Mouse (Mus musculus) CH12.LX (cell line): ENCODE results near the gene Fbxl14. TPM values are rescaled to one million over a fixed set of nuclear protein-coding genes. Genes with fewer than 3 reads are reported as not detected.

Experiments used
- DNase-seq: peaks from one replicate; pipeline ENCODE4 v3.0.0-alpha.2; 2013; ENCODE audit errors: extremely low read depth
- H3K27ac ChIP-seq: 2 replicates; pipeline ENCODE4 v1.5.1; 2012; ENCODE audit warnings: low read depth, mild to moderate bottlenecking, control low read depth, moderate library complexity; ENCODE audit not compliant: insufficient read depth
- H3K27me3 ChIP-seq: replicated peaks from 2 replicates; pipeline ENCODE3; 2012; ENCODE audit warnings: inconsistent platforms
- H3K36me3 ChIP-seq, 2 experiments: replicated peaks in 1 of 2; 2 replicates each; pipeline versions ENCODE3 to v1.6.1; 2012; ENCODE audit warnings: inconsistent platforms in 1 of 2, low read length in 1 of 2, mild to moderate bottlenecking in 1 of 2, mixed read lengths in 1 of 2, moderate library complexity in 1 of 2; ENCODE audit not compliant: control insufficient read depth in 1 of 2, insufficient read depth in 1 of 2
- H3K4me1 ChIP-seq, 2 experiments: 2 replicates each; pipeline ENCODE4 v1.6.1; 2012; ENCODE audit warnings: inconsistent platforms in 1 of 2, moderate library complexity in 1 of 2; ENCODE audit not compliant: insufficient read depth in 2 of 2, control insufficient read depth in 1 of 2
- H3K4me2 ChIP-seq: 2 replicates; pipeline ENCODE4 v1.6.1; 2012; ENCODE audit warnings: low read depth, mild to moderate bottlenecking, control low read depth; ENCODE audit not compliant: poor library complexity, insufficient read depth, severe bottlenecking
- H3K4me3 ChIP-seq, 3 experiments: fragments of 150-350 bp in 1 of 3; sonication (generic) in 1 of 3; replicated peaks in 1 of 3; 2 replicates each; pipeline versions ENCODE3 to v1.5.1; 2011 to 2012; ENCODE audit warnings: low read depth in 2 of 3, low read length in 2 of 3, mild to moderate bottlenecking in 2 of 3, moderate library complexity in 2 of 3, control low read depth in 1 of 3, improper control_type of control experiment in 1 of 3, inconsistent platforms in 1 of 3, mixed read lengths in 1 of 3; ENCODE audit not compliant: poor library complexity in 1 of 3
- H3K79me2 ChIP-seq: replicated peaks from 2 replicates; pipeline ENCODE4 v1.6.1; 2012; ENCODE audit warnings: mild to moderate bottlenecking, moderate library complexity; ENCODE audit not compliant: control insufficient read depth, poor library complexity, insufficient read depth, severe bottlenecking; ENCODE audit errors: extremely low read depth
- H3K9ac ChIP-seq: 2 replicates; pipeline ENCODE4 v1.6.1; 2012; ENCODE audit warnings: low read depth, mild to moderate bottlenecking, control low read depth, moderate library complexity; ENCODE audit not compliant: insufficient read depth
- H3K9me3 ChIP-seq: replicated peaks from 2 replicates; pipeline ENCODE3; 2012; ENCODE audit warnings: low read length, inconsistent platforms, mixed read lengths
- BHLHE40 ChIP-seq: IDR thresholded peaks from 2 replicates; pipeline ENCODE4 v1.6.1; 2011; ENCODE audit warnings: mild to moderate bottlenecking, low read depth, low read length, improper control_type of control experiment
- CHD1 ChIP-seq: IDR thresholded peaks from 2 replicates; pipeline ENCODE4 v1.6.1; 2012; ENCODE audit warnings: low read depth, low read length, improper control_type of control experiment, inconsistent platforms
- CTCF ChIP-seq, 2 experiments: IDR thresholded peaks in 1 of 2; conservative IDR thresholded peaks in 1 of 2; 2 replicates each; pipeline ENCODE4 v1.5.1; 2011 to 2012; ENCODE audit warnings: low read depth in 2 of 2, low read length in 2 of 2, improper control_type of control experiment in 1 of 2, inconsistent platforms in 1 of 2, mild to moderate bottlenecking in 1 of 2, moderate library complexity in 1 of 2
- GABPA ChIP-seq: IDR thresholded peaks from 2 replicates; pipeline ENCODE4 v1.6.1; 2012; ENCODE audit warnings: low read depth, low read length, improper control_type of control experiment, inconsistent platforms; ENCODE audit not compliant: insufficient replicate concordance
- HCFC1 ChIP-seq: IDR thresholded peaks from 2 replicates; pipeline ENCODE4 v1.6.1; 2012; ENCODE audit warnings: low read depth, mild to moderate bottlenecking, inconsistent platforms, low read length, improper control_type of control experiment
- JUND ChIP-seq: conservative IDR thresholded peaks from 2 replicates; pipeline ENCODE4 v1.6.1; 2011; ENCODE audit warnings: low read depth, low read length, improper control_type of control experiment
- KAT2A ChIP-seq: IDR thresholded peaks from 2 replicates; pipeline ENCODE4 v1.6.1; 2012; ENCODE audit warnings: low read length, improper control_type of control experiment, inconsistent platforms; ENCODE audit not compliant: insufficient replicate concordance
- MAX ChIP-seq: IDR thresholded peaks from 2 replicates; pipeline ENCODE4 v1.6.1; 2011; ENCODE audit warnings: low read length, improper control_type of control experiment
- MEF2A ChIP-seq: IDR thresholded peaks from 2 replicates; pipeline ENCODE4 v1.6.1; 2014; ENCODE audit warnings: low read depth, mild to moderate bottlenecking, inconsistent platforms, low read length, improper control_type of control experiment, borderline replicate concordance
- RAD21 ChIP-seq: IDR thresholded peaks from 2 replicates; pipeline ENCODE4 v1.6.1; 2011; ENCODE audit warnings: low read depth, mild to moderate bottlenecking, low read length, improper control_type of control experiment, moderate library complexity
- SIN3A ChIP-seq: IDR thresholded peaks from 2 replicates; pipeline ENCODE4 v1.6.1; 2012; ENCODE audit warnings: low read length, improper control_type of control experiment, inconsistent platforms
- SMC3 ChIP-seq: IDR thresholded peaks from 2 replicates; pipeline ENCODE4 v1.6.1; 2011; ENCODE audit warnings: low read depth, low read length, improper control_type of control experiment
- TBP ChIP-seq: conservative IDR thresholded peaks from 2 replicates; pipeline ENCODE4 v1.6.1; 2011; ENCODE audit warnings: low read depth, low read length, improper control_type of control experiment
- TCF12 ChIP-seq: IDR thresholded peaks from 2 replicates; pipeline ENCODE4 v1.6.1; 2014; ENCODE audit warnings: low read depth, mild to moderate bottlenecking, inconsistent platforms, low read length, improper control_type of control experiment
- UBTF ChIP-seq: IDR thresholded peaks from 2 replicates; pipeline ENCODE4 v1.6.1; 2012; ENCODE audit warnings: low read depth, mild to moderate bottlenecking, inconsistent platforms, low read length, improper control_type of control experiment, moderate library complexity
- dilution Hi-C: fragments of 300-500 bp; cut with MboI; formaldehyde crosslinking; loops from 2 replicates; pipeline ENCODE4 v1.14.3; 2020; ENCODE audit warnings: low sequenced_read_pairs; ENCODE audit not compliant: extremely low pct_unique_long_range_greater_than_20kb, extremely low pct_ligation_motif_present
- in situ Hi-C: fragments of 300-500 bp; cut with MboI; formaldehyde crosslinking; loops from 3 replicates; pipeline ENCODE4 v1.14.3; 2019; ENCODE audit warnings: low sequenced_read_pairs, low pct_ligation_motif_present, low pct_unique_long_range_greater_than_20kb, mixed read lengths
- polyA plus RNA-seq: library from polyadenylated mRNA; unstranded; fragments of >175 nt; gene quantifications from 2 replicates; pipeline ENCODE4 v1.2.1, GENCODE M21; 2012; ENCODE audit warnings: low read depth; ENCODE audit not compliant: insufficient read length
- total RNA-seq, 2 experiments: library from RNA; depleted of rRNA; stranded (reverse); fragments of 300-350 nt in 1 of 2; fragments of >200 nt in 1 of 2; gene quantifications; 2 replicates each; pipeline ENCODE4 v1.2.3; 2012 to 2014

The Fbxl14 gene
- total and polyA plus RNA-seq, 3 experiments, result 29.9 to 32.0 (median 30.3) TPM

- H3K9me3 ChIP-seq, result no peaks in the 10 kb centered on the region
- in situ Hi-C loops, result loop anchor here (25.0 kb wide), 3 partner anchors 295 to 820 kb away; partner anchors contain the start of gene Rad52
- DNase-seq, result no peak
- H3K4me1 ChIP-seq, result 0 out of 4 replicates have a peak, but pooled peaks cover 0 to 3% of the 10 kb centered on the region in 2 experiments
- no peak overlapping the region for H3K4me2 ChIP-seq
- no peak overlapping the region for H3K27ac ChIP-seq
- H3K9ac ChIP-seq, result no peak overlapping the region
- no peak for TF ChIP-seq SIN3A
- TF ChIP-seq UBTF, result no peak
- TF ChIP-seq MEF2A, result no peak
- no peak for TF ChIP-seq CTCF (conservative IDR thresholded peaks at IDR 0.05 in 1 of 2, IDR thresholded peaks at IDR 0.05 in 1 of 2; ENCODE audit: low read depth in 2 of 2, low read length in 2 of 2)
- H3K79me2 ChIP-seq, result no peaks in the 10 kb centered on the region
- dilution Hi-C loops, result no loop called here
- H3K36me3 ChIP-seq, result no peaks in the 10 kb centered on the region
- H3K4me3 ChIP-seq, result no peak overlapping the region
- no peaks in the 10 kb centered on the region for H3K27me3 ChIP-seq
Observed at GRCm38 (mm10) chr6:119492630-119493014, 13.2 kb downstream of the Fbxl14 start.

- H3K27me3 ChIP-seq, result no peaks in the 10 kb centered on the region
- in situ Hi-C loops, result loop anchor here (25.0 kb wide), 3 partner anchors 288 to 813 kb away; partner anchors contain the start of gene Rad52
- H3K4me3 ChIP-seq, result no peak overlapping the region
- H3K9me3 ChIP-seq, result no peaks in the 10 kb centered on the region
- no peak overlapping the region for H3K9ac ChIP-seq
- no peaks in the 10 kb centered on the region for H3K4me1 ChIP-seq
- H3K4me2 ChIP-seq, result no peak overlapping the region
- TF ChIP-seq SMC3 (no peak), TBP (no peak), MAX (no peak), TCF12 (no peak), HCFC1 (no peak)
- no peaks in the 10 kb centered on the region for H3K79me2 ChIP-seq
- DNase-seq, result no peak
- H3K36me3 ChIP-seq, result no peaks in the 10 kb centered on the region
- dilution Hi-C loops, result no loop called here
- H3K27ac ChIP-seq, result no peak overlapping the region
Observed at GRCm38 (mm10) chr6:119499271-119499670, 19.8 kb downstream of the Fbxl14 start.

GRCm38 (mm10) chr6:119500086-119500485 is 20.6 kb downstream of the Fbxl14 start:
- Histone ChIP-seq H3K9me3 (no peaks in the 10 kb centered on the region), H3K9ac (no peak overlapping the region), H3K27me3 (no peaks in the 10 kb centered on the region), H3K36me3 (no peaks in the 10 kb centered on the region), H3K4me2 (no peak overlapping the region), H3K4me3 (no peak overlapping the region), H3K27ac (no peak overlapping the region), H3K4me1 (no peaks in the 10 kb centered on the region), H3K79me2 (no peaks in the 10 kb centered on the region)
- no peak for TF ChIP-seq TCF12
- no peak for TF ChIP-seq CHD1
- TF ChIP-seq MEF2A, result no peak
- no peak for TF ChIP-seq HCFC1
- no peak for TF ChIP-seq BHLHE40
- no peak for TF ChIP-seq KAT2A
- TF ChIP-seq JUND, result no peak
- no peak for TF ChIP-seq RAD21
- TF ChIP-seq CTCF (conservative IDR thresholded peaks at IDR 0.05 in 1 of 2, IDR thresholded peaks at IDR 0.05 in 1 of 2; ENCODE audit: low read depth in 2 of 2, low read length in 2 of 2), result no peak
- TF ChIP-seq GABPA, result no peak
- dilution Hi-C loops, result no loop called here
- DNase-seq, result no peak
- in situ Hi-C loops, result no loop called here
